Mouse (Mus musculus) embryonic fibroblast, embryonic 13.5 days (primary cell): ENCODE measurements around the gene Syne2.
A peak's percentile ranks its signal among the peaks of the same experiment; 100 is the strongest.

Experiments used
- CTCF ChIP-seq: IDR thresholded peaks from 2 replicates; pipeline ENCODE4 v1.5.1; 2011; ENCODE audit warnings: mild to moderate bottlenecking, control low read depth, low read length, moderate library complexity, borderline replicate concordance; ENCODE audit not compliant: insufficient read depth
- POLR2A ChIP-seq: IDR thresholded peaks from 2 replicates; pipeline ENCODE4 v1.6.1; 2011; ENCODE audit warnings: low read depth, mild to moderate bottlenecking, control low read depth, low read length, moderate library complexity

- TF ChIP-seq CTCF (peak; percentile 48), POLR2A (no peak)
These were observed 312.3 kb downstream of the Syne2 start for GRCm38 (mm10) chr12:76130281-76130680.
